Mouse (Mus musculus) G1E (cell line): ENCODE data around the gene Plekho1.

Experiments used
- CTCF ChIP-seq: IDR thresholded peaks from 2 replicates; pipeline ENCODE4 v1.5.1; 2012; ENCODE audit warnings: low read depth, low read length, inconsistent platforms, mixed read lengths
- GATA1 ChIP-seq: IDR thresholded peaks from 2 replicates; pipeline ENCODE4 v1.6.1; 2012; ENCODE audit warnings: borderline replicate concordance, low read length, inconsistent platforms, mixed read lengths
- GATA2 ChIP-seq: IDR thresholded peaks from 2 replicates; pipeline ENCODE4 v1.6.1; 2012; ENCODE audit warnings: low read depth, low read length, inconsistent platforms, borderline replicate concordance
- POLR2AphosphoS5 ChIP-seq: IDR thresholded peaks from 2 replicates; pipeline ENCODE4 v1.6.1; 2012; ENCODE audit warnings: low read depth, low read length, inconsistent platforms; ENCODE audit not compliant: insufficient replicate concordance
- TAL1 ChIP-seq: conservative IDR thresholded peaks from 2 replicates; pipeline ENCODE4 v1.6.1; 2012; ENCODE audit warnings: low read depth, low read length, inconsistent platforms, mixed read lengths

- TF ChIP-seq CTCF (no peak), TAL1 (no peak), POLR2AphosphoS5 (no peak), GATA1 (no peak), GATA2 (no peak)
These were observed 36.0 kb downstream of the Plekho1 start for GRCm38 (mm10) chr3:95959807-95960206.
